Mouse (Mus musculus) liver, postnatal 0 days (tissue): Measurements from ENCODE around the gene Kat6b.

Experiments used
- CTCF ChIP-seq: sonication (generic); IDR thresholded peaks from 2 replicates; pipeline ENCODE4 v1.5.1; 2016; ENCODE audit warnings: antibody characterized with exemption, low read depth
- EP300 ChIP-seq: IDR thresholded peaks from 2 replicates; pipeline ENCODE4 v1.6.1; 2016; ENCODE audit warnings: antibody characterized with exemption, low read depth, mild to moderate bottlenecking

DNA sequence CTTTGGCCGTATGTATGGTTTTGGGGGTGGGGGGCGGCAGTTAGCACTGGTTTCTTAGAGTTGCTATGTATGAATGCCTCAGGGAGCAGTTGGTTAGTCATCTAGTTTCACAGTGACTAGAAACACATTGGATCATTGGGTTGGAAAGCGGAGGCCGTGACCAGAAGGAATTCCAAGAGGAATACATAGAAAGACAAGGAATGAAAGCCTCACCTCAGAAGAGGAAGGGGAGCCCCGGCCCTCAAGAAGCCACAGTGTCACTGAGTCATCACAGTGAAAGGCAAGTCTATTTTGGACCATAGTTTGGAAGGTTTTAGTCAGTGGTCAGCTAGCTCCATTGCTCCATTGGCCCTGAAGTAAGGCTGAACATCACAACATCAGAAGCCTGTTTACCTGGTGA is 132.9 kb downstream of the Kat6b start:
- TF ChIP-seq CTCF (no peak), EP300 (no peak)
